Mouse (Mus musculus) kidney, embryonic 15.5 days (tissue): Measurements from ENCODE around the gene Notum. TPM values are rescaled to one million over a fixed set of nuclear protein-coding genes. Genes with fewer than 3 reads are reported as not detected.
A peak's percentile ranks its signal among the peaks of the same experiment; 100 is the strongest.
"Not testable (repeated sequence)": the region's sequence is repeated elsewhere in the genome, so short reads cannot be mapped to it uniquely, and the experiment has no call there.

Source experiments
- ATAC-seq: fragments of 200-750 bp; cut with Nextera tagmentation; replicated peaks from 2 replicates; pipeline ENCODE4 v1.8.0; 2017; ENCODE audit warnings: moderate TSS enrichment; ENCODE audit not compliant: low FRiP score
- H3K27ac ChIP-seq: fragments of 300-500 bp; sonication (generic); 2 replicates; pipeline ENCODE4 v1.5.1; 2015; ENCODE audit warnings: mild to moderate bottlenecking, inconsistent platforms
- H3K27me3 ChIP-seq: fragments of 300-500 bp; sonication (generic); 2 replicates; pipeline ENCODE4 v1.6.1; 2015; ENCODE audit warnings: inconsistent platforms
- H3K36me3 ChIP-seq: fragments of 300-500 bp; sonication (generic); 2 replicates; pipeline ENCODE4 v1.6.1; 2015; ENCODE audit warnings: inconsistent platforms
- H3K4me1 ChIP-seq: fragments of 300-500 bp; sonication (generic); 2 replicates; pipeline ENCODE4 v1.6.1; 2015; ENCODE audit warnings: inconsistent platforms
- H3K4me2 ChIP-seq: fragments of 300-500 bp; sonication (generic); 2 replicates; pipeline ENCODE4 v1.6.1; 2015; ENCODE audit warnings: moderate library complexity, mild to moderate bottlenecking, inconsistent platforms
- H3K4me3 ChIP-seq: fragments of 300-500 bp; sonication (generic); replicated peaks from 2 replicates; pipeline ENCODE4 v1.5.1; 2015; ENCODE audit warnings: mild to moderate bottlenecking, inconsistent platforms
- H3K9ac ChIP-seq: fragments of 300-500 bp; sonication (generic); 2 replicates; pipeline ENCODE4 v1.6.1; 2015; ENCODE audit warnings: mild to moderate bottlenecking, inconsistent platforms
- H3K9me3 ChIP-seq: fragments of 300-500 bp; sonication (generic); replicated peaks from 2 replicates; pipeline ENCODE4 v1.6.1; 2016; ENCODE audit warnings: inconsistent platforms
- WGBS: fragments of 180-500 bp; shearing (Covaris S2); methylation state at CpG from one replicate; pipeline ENCODE4 v1.1.7; 2015; ENCODE audit warnings: mixed read lengths; 5-methylcytosine and 5-hydroxymethylcytosine counted together
- polyA plus RNA-seq: library from polyadenylated mRNA; unstranded; fragments of >200 nt; fragmentation: Nextera tagmentation; extraction: Ambion mirVana; gene quantifications from 2 replicates; pipeline ENCODE4 v1.2.1, GENCODE M21; 2015

Gene Notum
- polyA plus RNA-seq, 1 experiment from 2014 or later: 7.7 TPM

GRCm38 (mm10) chr11:120693461-120693860, 32.5 kb upstream of the Notum start:
- Histone ChIP-seq H3K27ac (no peak overlapping the region), H3K9me3 (no peaks in the 10 kb centered on the region), H3K4me2 (no peak overlapping the region), H3K9ac (no peak overlapping the region), H3K36me3 (peaks cover 45% of the 10 kb centered on the region), H3K4me1 (peaks cover 43% of the 10 kb centered on the region), H3K4me3 (no peak overlapping the region), H3K27me3 (no peaks in the 10 kb centered on the region)
- WGBS: 79% methylated on average over 3 of the region's 3 CpGs
- no peak for ATAC-seq

DNA sequence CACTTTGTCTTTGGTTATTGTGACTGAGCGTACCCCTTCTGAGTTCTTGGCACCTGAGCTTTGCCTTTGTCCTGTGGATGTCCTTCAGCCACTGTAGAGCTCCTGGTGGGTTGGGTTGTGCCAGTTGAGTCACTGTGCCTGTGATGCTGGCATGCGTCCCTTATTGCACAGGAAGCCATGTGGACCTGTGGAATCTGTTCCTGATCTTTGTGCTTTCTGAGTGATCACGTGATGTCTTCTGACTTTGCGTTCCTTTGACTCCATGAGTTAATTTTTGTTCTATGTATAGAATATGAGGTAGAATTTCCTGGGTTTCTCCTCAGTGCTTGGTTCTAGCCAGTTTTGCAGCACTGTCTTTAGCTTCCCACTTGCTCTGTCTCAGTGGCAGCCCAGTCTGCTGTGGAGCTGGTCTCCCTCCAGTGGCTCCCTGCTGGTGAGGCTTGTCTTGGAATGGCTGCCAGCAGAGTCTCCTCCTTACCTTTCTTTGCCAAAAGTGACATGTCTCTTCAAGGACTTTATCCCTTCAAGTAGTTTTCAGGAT, 31.6 kb upstream of the Notum start:
- Histone ChIP-seq H3K4me2 (no peak overlapping the region), H3K9ac (no peak overlapping the region), H3K36me3 (peaks cover 52% of the 10 kb centered on the region), H3K27me3 (no peaks in the 10 kb centered on the region), H3K4me1 (peaks cover 34% of the 10 kb centered on the region), H3K4me3 (no peak overlapping the region), H3K9me3 (no peaks in the 10 kb centered on the region), H3K27ac (peak overlapping the region; percentile 33; the same call in 1 of the 2 replicates)
- no peak for ATAC-seq
- WGBS: 88% methylated on average over 4 of the region's 4 CpGs

- 85% methylated on average over 3 of the region's 3 CpGs for WGBS
- Histone ChIP-seq H3K9me3 (no peaks in the 10 kb centered on the region), H3K9ac (no peak overlapping the region), H3K27me3 (no peaks in the 10 kb centered on the region), H3K4me2 (no peak overlapping the region), H3K27ac (no peak overlapping the region), H3K36me3 (peaks cover 69% of the 10 kb centered on the region), H3K4me1 (peaks cover 2% of the 10 kb centered on the region), H3K4me3 (no peak overlapping the region)
- no peak for ATAC-seq
These were observed 28.4 kb upstream of the Notum start for GRCm38 (mm10) chr11:120689365-120689764.

DNA sequence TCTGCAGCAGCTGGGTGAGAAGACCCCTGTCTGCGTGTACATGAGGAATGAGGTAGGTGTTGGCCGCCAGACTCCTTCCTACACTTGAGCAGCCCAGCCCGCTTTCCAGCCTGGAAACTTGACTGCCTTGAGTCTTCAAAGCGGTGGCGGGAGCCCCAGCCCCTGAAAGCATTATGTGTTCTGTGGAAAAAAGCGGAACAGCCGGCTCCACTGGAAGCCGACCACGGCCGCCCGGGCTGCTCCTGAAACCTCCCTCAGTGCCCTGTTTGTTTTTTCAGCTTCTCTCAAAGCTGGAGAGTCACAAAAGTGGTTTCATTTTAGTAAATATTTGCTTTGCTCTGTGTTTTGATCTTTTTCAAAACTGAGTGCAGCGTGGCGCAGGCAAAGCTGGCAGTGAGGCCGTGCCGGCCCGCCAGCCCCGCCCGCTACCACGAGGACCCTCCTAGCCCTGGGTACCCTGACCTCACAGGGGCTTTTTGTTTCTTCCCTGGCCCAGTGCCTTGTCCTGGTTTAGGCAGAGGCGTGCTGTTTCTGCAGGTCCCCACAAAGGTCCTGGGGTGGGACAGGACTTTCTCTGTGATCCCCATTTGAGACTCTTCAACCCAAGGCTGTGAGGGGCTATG, 25.8 kb upstream of the Notum start:
- Histone ChIP-seq H3K9ac (no peak overlapping the region), H3K27me3 (no peaks in the 10 kb centered on the region), H3K36me3 (peaks cover 73% of the 10 kb centered on the region), H3K4me1 (no peaks in the 10 kb centered on the region), H3K27ac (peak overlapping the region; percentile 30; the same call in 1 of the 2 replicates), H3K4me2 (no peak overlapping the region), H3K4me3 (no peak overlapping the region), H3K9me3 (no peaks in the 10 kb centered on the region)
- no peak for ATAC-seq
- 76% methylated on average over 20 of the region's 20 CpGs for WGBS

GRCm38 (mm10) chr11:120684660-120685059, 23.7 kb upstream of the Notum start:
- Histone ChIP-seq H3K4me2 (no peak overlapping the region), H3K27ac (no peak overlapping the region), H3K27me3 (no peaks in the 10 kb centered on the region), H3K36me3 (peaks cover 80% of the 10 kb centered on the region), H3K9me3 (no peaks in the 10 kb centered on the region), H3K9ac (no peak overlapping the region), H3K4me1 (no peaks in the 10 kb centered on the region), H3K4me3 (no peak overlapping the region)
- no peak for ATAC-seq
- WGBS: 83% methylated on average over 2 of the region's 2 CpGs

DNA sequence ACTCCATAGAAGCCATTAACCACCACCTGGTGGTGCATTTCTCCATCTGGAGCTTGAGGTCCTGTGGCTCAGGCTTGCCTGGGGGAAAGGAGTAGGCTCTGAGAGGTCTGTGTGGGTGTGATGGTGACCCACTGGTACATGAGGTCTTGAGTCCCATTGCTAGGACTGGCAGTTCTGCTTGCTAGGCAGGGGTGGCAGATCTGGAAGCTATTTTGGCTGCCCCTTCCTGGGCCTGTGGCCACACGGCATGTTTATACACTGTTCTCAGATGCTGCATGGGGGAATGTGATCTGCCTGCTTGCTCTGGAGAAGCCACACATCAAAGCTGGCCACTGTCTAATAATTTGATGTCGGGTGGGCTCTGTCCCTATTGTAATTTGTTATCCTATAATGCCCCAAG, 23.1 kb upstream of the Notum start:
- no peaks in the 10 kb centered on the region for H3K9me3 ChIP-seq
- no peak for ATAC-seq
- no peak overlapping the region for H3K27ac ChIP-seq
- peaks cover 82% of the 10 kb centered on the region for H3K36me3 ChIP-seq
- H3K27me3 ChIP-seq: no peaks in the 10 kb centered on the region
- WGBS: 57% methylated on average over 2 of the region's 2 CpGs
- no peak overlapping the region for H3K4me3 ChIP-seq
- H3K9ac ChIP-seq: no peak overlapping the region
- H3K4me2 ChIP-seq: no peak overlapping the region
- no peaks in the 10 kb centered on the region for H3K4me1 ChIP-seq

- no peak for ATAC-seq
- Histone ChIP-seq H3K27me3 (no peaks in the 10 kb centered on the region), H3K4me3 (no peak overlapping the region), H3K9me3 (no peaks in the 10 kb centered on the region), H3K9ac (no peak overlapping the region), H3K4me2 (no peak overlapping the region), H3K36me3 (peaks cover 82% of the 10 kb centered on the region), H3K27ac (no peak overlapping the region), H3K4me1 (no peaks in the 10 kb centered on the region)
- 88% methylated on average over 3 of the region's 3 CpGs for WGBS
These were observed 22.6 kb upstream of the Notum start for GRCm38 (mm10) chr11:120683536-120683935.

DNA sequence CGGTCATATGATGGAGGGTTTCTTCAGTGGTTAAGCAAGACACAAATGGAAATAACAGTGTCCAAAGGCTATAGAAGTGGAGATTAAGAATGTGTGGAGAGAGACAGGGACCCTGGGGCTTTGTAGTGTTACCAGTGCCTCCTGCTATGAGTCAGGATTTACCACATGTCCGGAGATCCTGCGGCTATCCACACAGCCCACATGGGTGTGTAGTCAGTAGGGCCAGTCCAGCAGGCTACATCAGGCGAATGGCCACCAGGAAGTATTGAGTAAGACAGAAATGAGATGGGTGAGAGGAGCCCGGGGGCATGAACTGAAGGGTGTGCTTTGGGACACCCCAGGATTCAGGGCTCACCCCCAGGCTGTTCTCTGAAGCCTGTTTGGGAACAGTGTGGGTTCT, 21.7 kb upstream of the Notum start:
- ATAC-seq: no peak
- Histone ChIP-seq H3K9ac (no peak overlapping the region), H3K4me3 (no peak overlapping the region), H3K36me3 (peaks cover 84% of the 10 kb centered on the region), H3K9me3 (no peaks in the 10 kb centered on the region), H3K4me1 (no peaks in the 10 kb centered on the region), H3K27me3 (no peaks in the 10 kb centered on the region), H3K4me2 (no peak overlapping the region), H3K27ac (no peak overlapping the region)
- 95% methylated on average over 5 of the region's 5 CpGs for WGBS

DNA sequence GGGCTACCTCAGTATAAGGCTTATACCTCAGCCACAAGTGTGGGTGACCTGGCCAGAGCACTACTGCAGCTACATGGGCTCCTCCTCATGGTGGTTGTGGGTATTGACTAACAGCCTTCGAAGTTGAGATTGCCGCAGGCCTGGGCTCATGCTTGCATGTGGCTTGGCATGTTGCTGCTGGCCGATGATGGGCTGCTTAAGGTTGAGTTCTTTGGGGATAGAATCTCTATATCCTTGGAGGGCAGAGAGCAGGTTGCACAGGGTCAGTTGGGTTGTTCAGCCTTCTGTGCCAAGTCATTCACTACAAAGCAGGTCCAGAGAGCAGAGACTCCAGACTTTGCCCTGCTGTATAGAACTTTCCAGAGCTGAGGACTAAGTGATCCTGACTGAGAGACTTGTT, 18.9 kb upstream of the Notum start:
- H3K9me3 ChIP-seq: no peaks in the 10 kb centered on the region
- ATAC-seq: no peak
- H3K27ac ChIP-seq: no peak overlapping the region
- peaks cover 82% of the 10 kb centered on the region for H3K36me3 ChIP-seq
- no peaks in the 10 kb centered on the region for H3K27me3 ChIP-seq
- 0 out of 2 replicates have a peak, but pooled peaks cover 2% of the 10 kb centered on the region for H3K4me1 ChIP-seq
- no peak overlapping the region for H3K9ac ChIP-seq
- no peak overlapping the region for H3K4me2 ChIP-seq
- H3K4me3 ChIP-seq: no peak overlapping the region
- 84% methylated on average over 3 of the region's 3 CpGs for WGBS

GRCm38 (mm10) chr11:120676951-120677350, 16.0 kb upstream of the Notum start:
- Histone ChIP-seq H3K36me3 (peaks cover 61% of the 10 kb centered on the region), H3K4me2 (no peak overlapping the region), H3K9me3 (no peaks in the 10 kb centered on the region), H3K27me3 (no peaks in the 10 kb centered on the region), H3K4me3 (no peak overlapping the region), H3K4me1 (peaks cover 20% of the 10 kb centered on the region), H3K27ac (no peak overlapping the region), H3K9ac (no peak overlapping the region)
- ATAC-seq: no peak
- 91% methylated on average over 4 of the region's 4 CpGs for WGBS

GRCm38 (mm10) chr11:120675875-120676274, 14.9 kb upstream of the Notum start:
- Histone ChIP-seq H3K4me1 (peaks cover 20% of the 10 kb centered on the region), H3K36me3 (peaks cover 53% of the 10 kb centered on the region)
- WGBS: 79% methylated on average over 5 of the region's 5 CpGs
- not testable (repeated sequence) for H3K9me3 ChIP-seq, H3K9ac ChIP-seq, H3K27me3 ChIP-seq, H3K4me2 ChIP-seq, H3K4me3 ChIP-seq, ATAC-seq, H3K27ac ChIP-seq

DNA sequence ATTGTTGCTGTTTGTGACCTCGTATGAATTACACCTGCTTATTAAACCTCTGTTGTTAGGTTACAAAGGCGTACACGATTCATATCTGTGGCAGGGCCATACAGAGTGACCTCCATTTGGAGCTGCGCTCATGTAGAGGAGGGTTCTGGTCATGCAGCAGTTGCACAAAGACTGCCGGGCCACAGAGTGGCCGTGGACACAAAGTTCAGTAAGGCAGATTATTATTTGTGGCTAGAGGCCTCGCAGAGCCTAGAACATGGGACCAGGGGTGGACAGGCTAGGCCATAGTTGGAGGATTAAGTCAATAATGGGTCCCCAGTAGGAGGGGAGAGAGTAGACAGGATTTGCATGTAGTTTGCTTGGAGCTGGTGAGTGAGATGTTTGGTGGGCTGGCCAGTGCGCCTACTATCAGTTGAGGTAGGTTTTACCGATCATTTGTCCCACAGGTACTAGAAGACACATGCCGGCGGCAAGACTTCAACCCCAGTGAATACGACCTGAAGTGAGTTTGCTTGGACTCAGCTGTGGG, 12.7 kb upstream of the Notum start:
- Histone ChIP-seq H3K9ac (peak overlapping the region; percentile 70), H3K4me2 (peak overlapping the region; percentile 83), H3K4me3 (peak overlapping the region; percentile 93), H3K27me3 (no peaks in the 10 kb centered on the region), H3K27ac (peak overlapping the region; percentile 93), H3K36me3 (peaks cover 30% of the 10 kb centered on the region), H3K4me1 (peaks cover 20% of the 10 kb centered on the region), H3K9me3 (no peaks in the 10 kb centered on the region)
- WGBS: 38% methylated on average over 12 of the region's 12 CpGs
- ATAC-seq: peak; percentile 12
